Mouse (Mus musculus): ENCODE results near the gene Mboat2. TPM values are rescaled to one million over a fixed set of nuclear protein-coding genes. Genes with fewer than 3 reads are reported as not detected.

The Mboat2 gene
- polyA plus RNA-seq, 1 experiment from 2014 or later = 79.2 TPM

GRCm38 (mm10) chr12:24907894-24908293 is 77.2 kb downstream of the Mboat2 start:
- Histone ChIP-seq H3K27ac (no peak overlapping the region), H3K36me3 (replicated peaks; ENCODE audit: control insufficient read depth, insufficient read depth) (peaks cover 52% of the 10 kb centered on the region), H3K27me3 (ENCODE audit: control insufficient read depth, insufficient read depth, low read length) (no peaks in the 10 kb centered on the region), H3K9me3 (ENCODE audit: control insufficient read depth, low read length) (no peaks in the 10 kb centered on the region), H3K4me3 (replicated peaks; ENCODE audit: low read length) (no peak overlapping the region), H3K4me1 (replicated peaks; ENCODE audit: control insufficient read depth, insufficient read depth, low read length) (no peaks in the 10 kb centered on the region), H3K4me2 (replicated peaks) (no peak overlapping the region), H3K9ac (no peak overlapping the region)
- DNase-seq (ENCODE audit: low spot score) (no peak), ATAC-seq (ENCODE audit: low FRiP score) (no peak)
- WGBS = 85% methylated on average over 2 of the region's 2 CpGs

GRCm38 (mm10) chr12:24909679-24910078 is 79.0 kb downstream of the Mboat2 start:
- Histone ChIP-seq H3K27ac (no peak overlapping the region), H3K4me2 (replicated peaks) (no peak overlapping the region), H3K4me3 (replicated peaks; ENCODE audit: low read length) (no peak overlapping the region), H3K9ac (no peak overlapping the region), H3K27me3 (ENCODE audit: control insufficient read depth, insufficient read depth, low read length) (no peaks in the 10 kb centered on the region), H3K36me3 (replicated peaks; ENCODE audit: control insufficient read depth, insufficient read depth) (peaks cover 42% of the 10 kb centered on the region), H3K4me1 (replicated peaks; ENCODE audit: control insufficient read depth, insufficient read depth, low read length) (no peaks in the 10 kb centered on the region), H3K9me3 (ENCODE audit: control insufficient read depth, low read length) (no peaks in the 10 kb centered on the region)
- DNase-seq (ENCODE audit: low spot score) (no peak), ATAC-seq (ENCODE audit: low FRiP score) (no peak)
- WGBS = 89% methylated on average over 7 of the region's 7 CpGs

GRCm38 (mm10) chr12:24912174-24912573 is 81.5 kb downstream of the Mboat2 start:
- no peak overlapping the region for H3K9ac ChIP-seq
- peaks cover 40% of the 10 kb centered on the region for H3K36me3 ChIP-seq (replicated peaks; ENCODE audit: control insufficient read depth, insufficient read depth)
- H3K4me1 ChIP-seq (replicated peaks; ENCODE audit: control insufficient read depth, insufficient read depth, low read length) = no peaks in the 10 kb centered on the region
- ATAC-seq (ENCODE audit: low FRiP score) (no peak), DNase-seq (ENCODE audit: low spot score) (no peak)
- H3K27me3 ChIP-seq (ENCODE audit: control insufficient read depth, insufficient read depth, low read length) = no peaks in the 10 kb centered on the region
- H3K9me3 ChIP-seq (ENCODE audit: control insufficient read depth, low read length) = no peaks in the 10 kb centered on the region
- WGBS = 87% methylated on average over 6 of the region's 6 CpGs
- no peak overlapping the region for H3K27ac ChIP-seq
- H3K4me3 ChIP-seq (replicated peaks; ENCODE audit: low read length) = no peak overlapping the region
- H3K4me2 ChIP-seq (replicated peaks) = no peak overlapping the region

GRCm38 (mm10) chr12:24912876-24913275 is 82.2 kb downstream of the Mboat2 start:
- Histone ChIP-seq H3K4me2 (replicated peaks) (no peak overlapping the region), H3K4me1 (replicated peaks; ENCODE audit: control insufficient read depth, insufficient read depth, low read length) (no peaks in the 10 kb centered on the region), H3K9me3 (ENCODE audit: control insufficient read depth, low read length) (no peaks in the 10 kb centered on the region), H3K27me3 (ENCODE audit: control insufficient read depth, insufficient read depth, low read length) (no peaks in the 10 kb centered on the region), H3K4me3 (replicated peaks; ENCODE audit: low read length) (no peak overlapping the region), H3K9ac (no peak overlapping the region), H3K27ac (no peak overlapping the region), H3K36me3 (replicated peaks; ENCODE audit: control insufficient read depth, insufficient read depth) (peaks cover 35% of the 10 kb centered on the region)
- ATAC-seq (ENCODE audit: low FRiP score) (no peak), DNase-seq (ENCODE audit: low spot score) (no peak)
- WGBS = 79% methylated on average over 1 of the region's 1 CpGs

- Histone ChIP-seq H3K36me3 (replicated peaks; ENCODE audit: control insufficient read depth, insufficient read depth) (peaks cover 8% of the 10 kb centered on the region; the same call in 1 of the 2 replicates), H3K4me3 (replicated peaks; ENCODE audit: low read length) (no peak overlapping the region), H3K4me2 (replicated peaks) (no peak overlapping the region), H3K27ac (0 out of 2 replicates have a peak overlapping the region, but pooled peaks have one; percentile 21), H3K4me1 (replicated peaks; ENCODE audit: control insufficient read depth, insufficient read depth, low read length) (no peaks in the 10 kb centered on the region; the same call in none of the 2 replicates), H3K9me3 (ENCODE audit: control insufficient read depth, low read length) (no peaks in the 10 kb centered on the region), H3K9ac (no peak overlapping the region), H3K27me3 (ENCODE audit: control insufficient read depth, insufficient read depth, low read length) (no peaks in the 10 kb centered on the region)
- ATAC-seq (ENCODE audit: low FRiP score) (no peak), DNase-seq (ENCODE audit: low spot score) (no peak)
- WGBS = 65% methylated on average over 12 of the region's 12 CpGs
Observed at GRCm38 (mm10) chr12:24918575-24919262, 88.0 kb downstream of the Mboat2 start.

GRCm38 (mm10) chr12:24920861-24921260 is 90.2 kb downstream of the Mboat2 start:
- Histone ChIP-seq H3K4me3 (replicated peaks; ENCODE audit: low read length) (no peak overlapping the region), H3K36me3 (replicated peaks; ENCODE audit: control insufficient read depth, insufficient read depth) (peaks cover 12% of the 10 kb centered on the region; the same call in 1 of the 2 replicates), H3K9ac (no peak overlapping the region), H3K27ac (0 out of 2 replicates have a peak overlapping the region, but pooled peaks have one; percentile 24), H3K9me3 (ENCODE audit: control insufficient read depth, low read length) (no peaks in the 10 kb centered on the region), H3K4me1 (replicated peaks; ENCODE audit: control insufficient read depth, insufficient read depth, low read length) (no peaks in the 10 kb centered on the region; the same call in none of the 2 replicates), H3K27me3 (ENCODE audit: control insufficient read depth, insufficient read depth, low read length) (no peaks in the 10 kb centered on the region), H3K4me2 (replicated peaks) (no peak overlapping the region)
- 66% methylated on average over 1 of the region's 1 CpGs for WGBS
- no peak for DNase-seq (ENCODE audit: low spot score)
- ATAC-seq (ENCODE audit: low FRiP score) = no peak

GRCm38 (mm10) chr12:24924003-24924402 is 93.3 kb downstream of the Mboat2 start:
- no peaks in the 10 kb centered on the region for H3K9me3 ChIP-seq (ENCODE audit: control insufficient read depth, low read length)
- peaks cover 8% of the 10 kb centered on the region for H3K4me1 ChIP-seq (replicated peaks; ENCODE audit: control insufficient read depth, insufficient read depth, low read length)
- no peak overlapping the region for H3K4me2 ChIP-seq (replicated peaks)
- no peak overlapping the region for H3K27ac ChIP-seq
- H3K9ac ChIP-seq = no peak overlapping the region
- 87% methylated on average over 4 of the region's 4 CpGs for WGBS
- no peak for ATAC-seq (ENCODE audit: low FRiP score)
- H3K4me3 ChIP-seq (replicated peaks; ENCODE audit: low read length) = no peak overlapping the region
- no peak for DNase-seq (ENCODE audit: low spot score)
- no peaks in the 10 kb centered on the region for H3K27me3 ChIP-seq (ENCODE audit: control insufficient read depth, insufficient read depth, low read length)
- peaks cover 4% of the 10 kb centered on the region; the same call in 1 of the 2 replicates for H3K36me3 ChIP-seq (replicated peaks; ENCODE audit: control insufficient read depth, insufficient read depth)

- no peaks in the 10 kb centered on the region for H3K27me3 ChIP-seq (ENCODE audit: control insufficient read depth, insufficient read depth, low read length)
- ATAC-seq (ENCODE audit: low FRiP score) (no peak), DNase-seq (ENCODE audit: low spot score) (no peak)
- 84% methylated on average over 5 of the region's 5 CpGs for WGBS
- no peaks in the 10 kb centered on the region for H3K9me3 ChIP-seq (ENCODE audit: control insufficient read depth, low read length)
- H3K4me3 ChIP-seq (replicated peaks; ENCODE audit: low read length) = no peak overlapping the region
- H3K27ac ChIP-seq = no peak overlapping the region
- peaks cover 4% of the 10 kb centered on the region; the same call in 1 of the 2 replicates for H3K36me3 ChIP-seq (replicated peaks; ENCODE audit: control insufficient read depth, insufficient read depth)
- H3K4me1 ChIP-seq (replicated peaks; ENCODE audit: control insufficient read depth, insufficient read depth, low read length) = peaks cover 10% of the 10 kb centered on the region
- H3K9ac ChIP-seq = no peak overlapping the region
- H3K4me2 ChIP-seq (replicated peaks) = no peak overlapping the region
Observed at GRCm38 (mm10) chr12:24925276-24925675, 94.6 kb downstream of the Mboat2 start.

GRCm38 (mm10) chr12:24925684-24926083 is 95.0 kb downstream of the Mboat2 start:
- H3K4me1 ChIP-seq (replicated peaks; ENCODE audit: control insufficient read depth, insufficient read depth, low read length) = peaks cover 10% of the 10 kb centered on the region
- no peak for DNase-seq (ENCODE audit: low spot score)
- ATAC-seq (ENCODE audit: low FRiP score) = no peak
- H3K9ac ChIP-seq = no peak overlapping the region
- no peak overlapping the region for H3K27ac ChIP-seq
- no peaks in the 10 kb centered on the region for H3K9me3 ChIP-seq (ENCODE audit: control insufficient read depth, low read length)
- no peak overlapping the region for H3K4me3 ChIP-seq (replicated peaks; ENCODE audit: low read length)
- H3K27me3 ChIP-seq (ENCODE audit: control insufficient read depth, insufficient read depth, low read length) = no peaks in the 10 kb centered on the region
- 59% methylated on average over 4 of the region's 4 CpGs for WGBS
- H3K4me2 ChIP-seq (replicated peaks) = no peak overlapping the region
- peaks cover 4% of the 10 kb centered on the region; the same call in 1 of the 2 replicates for H3K36me3 ChIP-seq (replicated peaks; ENCODE audit: control insufficient read depth, insufficient read depth)

Measured in hindbrain, embryonic 14.5 days (tissue).